Mouse (Mus musculus) limb, embryonic 13.5 days (tissue): ENCODE measurements around the gene Timeless. TPM values are rescaled to one million over a fixed set of nuclear protein-coding genes. Genes with fewer than 3 reads are reported as not detected.
"Not testable (repeated sequence)": the region's sequence is repeated elsewhere in the genome, so short reads cannot be mapped to it uniquely, and the experiment has no call there.

Experiments
- ATAC-seq: fragments of 200-750 bp; cut with Nextera tagmentation; 2 replicates; pipeline ENCODE4 v1.8.0; 2017; ENCODE audit warnings: low read depth, moderate number of reproducible peaks, moderate TSS enrichment; ENCODE audit not compliant: low FRiP score
- H3K27ac ChIP-seq: fragments of 300-500 bp; sonication (generic); 2 replicates; pipeline ENCODE4 v1.5.1; 2015; ENCODE audit warnings: inconsistent platforms, mild to moderate bottlenecking, moderate library complexity
- H3K27me3 ChIP-seq: fragments of 300-500 bp; sonication (generic); 2 replicates; pipeline ENCODE4 v1.6.1; 2015; ENCODE audit warnings: mild to moderate bottlenecking, inconsistent platforms
- H3K36me3 ChIP-seq: fragments of 300-500 bp; sonication (generic); 2 replicates; pipeline ENCODE4 v1.6.1; 2015; ENCODE audit warnings: inconsistent platforms, mild to moderate bottlenecking, moderate library complexity
- H3K4me1 ChIP-seq: fragments of 300-500 bp; sonication (generic); 2 replicates; pipeline ENCODE4 v1.6.1; 2015; ENCODE audit warnings: inconsistent platforms
- H3K4me2 ChIP-seq: fragments of 300-500 bp; sonication (generic); replicated peaks from 2 replicates; pipeline ENCODE4 v1.6.1; 2015; ENCODE audit warnings: inconsistent platforms, mild to moderate bottlenecking, moderate library complexity
- H3K4me3 ChIP-seq: fragments of 300-500 bp; sonication (generic); 2 replicates; pipeline ENCODE4 v1.5.1; 2015; ENCODE audit warnings: moderate library complexity, mild to moderate bottlenecking, inconsistent platforms
- H3K9ac ChIP-seq: fragments of 300-500 bp; sonication (generic); 2 replicates; pipeline ENCODE4 v1.6.1; 2015; ENCODE audit warnings: mild to moderate bottlenecking, inconsistent platforms
- H3K9me3 ChIP-seq: fragments of 300-500 bp; sonication (generic); 2 replicates; pipeline ENCODE4 v1.6.1; 2016; ENCODE audit warnings: inconsistent platforms
- WGBS: fragments of 180-500 bp; shearing (Covaris S2); methylation state at CpG from one replicate; pipeline ENCODE4 v1.1.7; 2015; 5-methylcytosine and 5-hydroxymethylcytosine counted together
- polyA plus RNA-seq: library from polyadenylated mRNA; unstranded; fragments of >200 nt; fragmentation: Nextera tagmentation; extraction: Ambion mirVana; gene quantifications from 2 replicates; pipeline ENCODE4 v1.2.1, GENCODE M21; 2015

The Timeless gene
- polyA plus RNA-seq, 1 experiment from 2014 or later, result 75.7 TPM

DNA sequence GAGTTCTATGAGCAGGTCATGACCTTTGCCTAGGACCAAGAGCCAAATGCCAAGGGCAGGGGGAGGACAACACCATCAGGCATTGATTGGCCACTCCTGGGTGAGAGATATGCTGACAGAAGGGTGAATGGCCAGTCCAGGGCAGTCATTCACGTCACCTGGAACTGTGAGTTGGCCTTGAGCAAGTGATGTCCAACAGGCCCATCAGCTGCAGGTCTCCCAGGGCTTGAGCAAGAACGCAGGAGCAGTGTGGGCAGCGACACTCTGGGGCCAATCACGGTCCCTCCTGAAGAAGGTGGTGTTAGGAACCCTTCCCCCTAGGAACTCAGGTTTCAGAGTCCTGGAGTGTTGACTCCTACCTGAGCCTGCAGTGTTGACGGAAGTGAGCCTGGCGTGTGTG, 30.0 kb upstream of the Timeless start:
- H3K9me3 ChIP-seq, result no peaks in the 10 kb centered on the region
- no peak overlapping the region for H3K4me3 ChIP-seq
- H3K27me3 ChIP-seq, result peaks cover 3% of the 10 kb centered on the region; the same call in 1 of the 2 replicates
- H3K36me3 ChIP-seq, result peaks cover 4% of the 10 kb centered on the region; the same call in 1 of the 2 replicates
- H3K9ac ChIP-seq, result no peak overlapping the region
- no peaks in the 10 kb centered on the region for H3K4me1 ChIP-seq
- ATAC-seq, result no peak
- no peak overlapping the region for H3K4me2 ChIP-seq
- no peak overlapping the region for H3K27ac ChIP-seq
- 61% methylated on average over 6 of the region's 6 CpGs for WGBS

DNA sequence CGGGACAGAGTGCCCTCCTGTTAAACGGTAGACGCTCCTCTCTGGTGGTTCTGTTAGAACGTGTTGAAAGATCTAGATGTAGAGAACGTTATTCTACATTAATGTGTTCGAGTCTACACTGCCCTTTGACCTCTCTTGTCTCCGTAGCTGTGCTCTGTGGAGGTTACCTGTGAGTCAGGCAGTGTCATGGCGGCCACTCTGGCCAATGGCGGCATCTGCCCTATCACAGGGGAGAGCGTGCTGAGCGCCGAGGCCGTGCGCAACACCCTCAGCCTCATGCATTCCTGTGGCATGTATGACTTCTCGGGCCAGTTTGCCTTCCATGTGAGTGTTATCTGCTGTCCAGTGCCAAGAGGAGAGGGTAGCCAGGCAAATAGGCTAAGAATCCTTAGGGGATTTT, 26.9 kb upstream of the Timeless start:
- Histone ChIP-seq H3K27me3 (no peaks in the 10 kb centered on the region), H3K9ac (no peak overlapping the region), H3K36me3 (peaks cover 17% of the 10 kb centered on the region), H3K9me3 (no peaks in the 10 kb centered on the region), H3K4me1 (no peaks in the 10 kb centered on the region), H3K27ac (no peak overlapping the region), H3K4me3 (no peak overlapping the region), H3K4me2 (no peak overlapping the region)
- ATAC-seq, result 0 out of 2 replicates have a peak, but pooled peaks have one; percentile 38
- 89% methylated on average over 15 of the region's 15 CpGs for WGBS

DNA sequence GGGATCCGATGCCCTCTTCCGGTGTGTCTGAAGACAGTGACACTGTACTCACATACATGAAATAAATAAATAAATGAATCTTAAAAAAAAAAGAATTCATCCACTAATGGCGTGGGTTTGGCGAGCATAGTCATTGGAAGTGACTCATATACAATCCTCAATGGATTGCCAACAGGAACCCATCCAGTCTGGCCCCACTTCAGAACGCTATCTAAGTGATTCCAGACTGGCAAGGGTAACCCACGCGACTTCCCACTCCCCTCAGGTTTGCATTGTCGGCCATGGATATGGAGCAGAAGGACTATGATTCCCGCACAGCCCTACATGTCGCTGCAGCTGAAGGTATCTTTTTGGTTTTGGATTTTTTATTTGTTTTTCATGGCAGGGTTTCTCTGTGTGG, 23.5 kb upstream of the Timeless start:
- no peak for ATAC-seq
- H3K4me3 ChIP-seq, result no peak overlapping the region
- H3K9me3 ChIP-seq, result no peaks in the 10 kb centered on the region
- H3K4me1 ChIP-seq, result peaks cover 12% of the 10 kb centered on the region
- H3K27ac ChIP-seq, result no peak overlapping the region
- 93% methylated on average over 10 of the region's 10 CpGs for WGBS
- H3K9ac ChIP-seq, result no peak overlapping the region
- H3K27me3 ChIP-seq, result peaks cover under 1% of the 10 kb centered on the region; the same call in 1 of the 2 replicates
- H3K36me3 ChIP-seq, result peaks cover 20% of the 10 kb centered on the region
- H3K4me2 ChIP-seq, result no peak overlapping the region

DNA sequence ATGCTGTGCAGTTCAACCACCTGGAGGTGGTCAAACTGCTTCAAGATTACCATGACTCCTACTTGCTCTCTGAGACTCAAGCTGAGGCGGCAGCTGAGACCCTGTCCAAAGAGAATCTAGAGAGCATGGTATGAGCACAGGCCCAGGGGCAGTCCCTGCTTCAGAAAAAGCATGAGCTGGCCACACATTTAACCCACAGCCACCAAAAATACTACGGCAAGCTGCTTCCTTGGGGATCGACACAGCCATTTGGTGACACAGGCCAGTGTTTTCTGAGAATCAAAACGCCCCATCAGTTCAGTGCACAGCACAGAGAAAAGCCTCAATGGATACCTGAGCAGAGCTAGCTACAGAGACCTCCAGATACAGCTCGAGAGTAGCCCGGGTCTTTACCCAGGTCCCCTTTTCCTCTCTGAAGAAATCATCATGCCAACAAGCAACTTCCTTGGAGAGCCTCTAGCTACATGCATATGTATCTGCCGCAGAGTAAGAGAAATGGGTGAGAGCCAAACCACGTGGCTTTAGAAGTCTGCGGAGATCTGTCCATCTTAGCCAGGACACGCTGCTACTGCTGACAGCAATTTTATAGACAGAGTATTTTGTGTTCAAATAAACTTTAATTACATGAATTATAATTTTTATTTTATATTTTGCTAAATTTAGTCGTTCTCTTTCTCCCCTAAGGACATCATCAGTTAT, 22.4 kb upstream of the Timeless start:
- H3K4me3 ChIP-seq, result no peak overlapping the region
- H3K27ac ChIP-seq, result no peak overlapping the region
- no peak overlapping the region for H3K9ac ChIP-seq
- no peak for ATAC-seq
- H3K27me3 ChIP-seq, result peaks cover 7% of the 10 kb centered on the region
- H3K4me1 ChIP-seq, result peaks cover 12% of the 10 kb centered on the region
- H3K36me3 ChIP-seq, result peaks cover 20% of the 10 kb centered on the region
- H3K4me2 ChIP-seq, result no peak overlapping the region
- no peaks in the 10 kb centered on the region for H3K9me3 ChIP-seq
- WGBS, result 91% methylated on average over 11 of the region's 11 CpGs

DNA sequence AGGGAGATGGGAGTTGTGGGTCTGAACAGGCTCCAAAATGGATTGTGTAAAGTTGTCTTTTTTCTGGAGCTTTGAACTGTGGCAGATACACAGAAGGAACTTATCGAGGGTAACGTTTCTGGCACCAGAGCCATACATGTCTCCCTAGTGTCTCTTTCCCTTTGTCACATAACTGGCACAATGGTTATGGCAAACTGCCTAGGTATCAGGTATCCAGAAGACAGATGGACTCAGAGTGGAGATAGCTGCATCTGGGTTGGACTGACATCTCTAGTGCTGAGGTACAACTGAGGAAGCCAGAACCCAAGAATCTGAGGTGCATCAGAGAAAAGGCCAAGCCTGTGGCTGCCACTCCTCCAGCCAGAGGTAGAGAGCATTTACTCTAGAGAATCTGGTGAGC, 21.7 kb upstream of the Timeless start:
- Histone ChIP-seq H3K27ac (no peak overlapping the region), H3K4me2 (peak overlapping the region; percentile 93), H3K9me3 (no peaks in the 10 kb centered on the region), H3K4me1 (peaks cover 12% of the 10 kb centered on the region), H3K27me3 (peaks cover 7% of the 10 kb centered on the region), H3K36me3 (peaks cover 20% of the 10 kb centered on the region), H3K4me3 (peak overlapping the region; percentile 57), H3K9ac (no peak overlapping the region)
- no peak for ATAC-seq
- 93% methylated on average over 2 of the region's 2 CpGs for WGBS

DNA sequence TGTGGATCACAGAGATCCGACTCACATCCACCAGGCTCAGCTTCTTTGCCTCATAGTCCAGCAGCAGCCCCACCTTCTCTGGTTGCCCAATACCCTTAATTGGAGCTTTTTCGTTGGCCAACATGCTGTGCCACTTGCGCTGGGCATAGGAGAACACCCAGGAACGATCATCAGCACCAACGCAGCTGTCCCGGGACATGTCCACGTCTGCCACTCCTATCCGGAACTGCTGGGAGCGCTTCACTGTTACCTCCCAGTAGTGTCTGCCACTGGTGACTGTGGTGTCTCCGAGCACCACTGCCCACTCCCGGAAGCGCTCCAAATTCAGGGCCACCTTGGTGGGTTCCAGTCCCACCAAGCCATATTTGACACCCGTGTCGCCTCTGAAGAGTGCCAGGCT, 20.9 kb upstream of the Timeless start:
- Histone ChIP-seq H3K4me3 (peak overlapping the region; percentile 57), H3K9me3 (no peaks in the 10 kb centered on the region), H3K27me3 (peaks cover 7% of the 10 kb centered on the region), H3K4me2 (peak overlapping the region; percentile 93), H3K9ac (peak overlapping the region; percentile 74), H3K36me3 (peaks cover 20% of the 10 kb centered on the region), H3K27ac (no peak overlapping the region), H3K4me1 (peaks cover 12% of the 10 kb centered on the region)
- no peak for ATAC-seq
- 28% methylated on average over 14 of the region's 14 CpGs for WGBS

DNA sequence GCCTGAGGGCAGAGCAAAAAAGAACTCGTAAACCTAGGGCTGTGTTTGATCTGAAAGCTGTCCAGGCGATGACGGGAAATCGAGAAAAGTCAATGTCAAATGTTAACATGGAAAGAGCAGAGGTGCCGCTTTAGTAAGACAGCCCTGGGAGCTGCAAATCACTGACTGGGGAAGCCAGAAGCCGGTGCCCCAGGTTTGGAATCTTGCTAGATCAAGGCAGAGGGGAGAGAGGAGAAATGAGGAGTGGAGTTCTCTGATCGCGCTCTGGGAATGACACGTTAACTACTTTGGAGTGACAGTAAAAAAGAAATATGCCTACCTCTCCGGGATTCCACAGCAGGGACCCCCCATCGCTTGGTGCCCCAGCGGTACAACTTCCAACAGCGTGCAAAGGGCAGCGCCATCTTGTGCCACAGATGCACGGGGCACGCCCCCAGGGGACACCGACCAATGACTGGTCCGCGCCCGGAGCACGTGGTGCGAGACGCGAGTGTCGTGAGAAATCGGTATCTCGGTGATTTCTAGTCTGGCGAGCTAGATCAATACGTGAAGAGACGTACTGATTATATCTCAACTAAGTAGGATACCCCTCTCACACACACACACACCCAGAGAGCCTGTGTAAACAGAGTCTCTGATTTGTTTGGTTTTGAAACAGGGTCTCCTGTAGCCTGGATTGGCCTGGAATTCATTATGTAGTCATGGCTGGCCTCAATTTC, 20.3 kb upstream of the Timeless start, which contains the start of gene Spryd4:
Gene Spryd4, minus strand, starts transcription at position 418 of the 719 bp plus-strand sequence.
- H3K4me3 ChIP-seq, result peak within 1 kb of the TSS; percentile 57
- H3K27me3 ChIP-seq, result peaks cover 7% of the 10 kb centered on the region
- H3K27ac ChIP-seq, result 0 out of 2 replicates have a peak within 1 kb of the TSS, but pooled peaks have one; percentile 8
- H3K9ac ChIP-seq, result peak within 1 kb of the TSS; percentile 74
- H3K4me2 ChIP-seq, result peak within 1 kb of the TSS; percentile 93
- H3K9me3 ChIP-seq, result no peaks in the 10 kb centered on the region
- peaks cover 12% of the 10 kb centered on the region for H3K4me1 ChIP-seq
- WGBS, result 0% methylated on average over 30 of the region's 30 CpGs
- ATAC-seq, result peak; percentile 91
- peaks cover 20% of the 10 kb centered on the region for H3K36me3 ChIP-seq

DNA sequence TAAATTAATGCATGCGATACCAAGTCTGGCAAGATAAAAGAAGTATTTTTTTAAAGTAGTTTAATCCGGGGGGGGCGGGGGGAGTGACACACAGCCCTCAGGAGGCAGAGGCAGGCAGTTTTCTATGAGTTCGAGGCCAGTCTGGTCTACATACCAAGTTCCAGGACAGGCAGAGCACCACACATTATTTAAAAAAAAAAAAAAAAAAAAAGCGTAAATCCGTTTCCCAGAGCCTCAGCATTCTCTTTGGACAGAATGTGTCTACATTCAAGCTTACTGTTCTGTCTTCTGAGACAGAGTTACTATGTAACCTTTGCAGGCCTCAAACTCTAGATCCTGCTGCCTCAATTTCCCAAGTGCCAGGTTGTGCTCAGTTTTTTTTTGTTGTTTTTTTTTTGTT, 19.7 kb upstream of the Timeless start:
- 51% methylated on average over 6 of the region's 6 CpGs for WGBS
- peak overlapping the region; percentile 74; the same call in 1 of the 2 replicates for H3K9ac ChIP-seq

DNA sequence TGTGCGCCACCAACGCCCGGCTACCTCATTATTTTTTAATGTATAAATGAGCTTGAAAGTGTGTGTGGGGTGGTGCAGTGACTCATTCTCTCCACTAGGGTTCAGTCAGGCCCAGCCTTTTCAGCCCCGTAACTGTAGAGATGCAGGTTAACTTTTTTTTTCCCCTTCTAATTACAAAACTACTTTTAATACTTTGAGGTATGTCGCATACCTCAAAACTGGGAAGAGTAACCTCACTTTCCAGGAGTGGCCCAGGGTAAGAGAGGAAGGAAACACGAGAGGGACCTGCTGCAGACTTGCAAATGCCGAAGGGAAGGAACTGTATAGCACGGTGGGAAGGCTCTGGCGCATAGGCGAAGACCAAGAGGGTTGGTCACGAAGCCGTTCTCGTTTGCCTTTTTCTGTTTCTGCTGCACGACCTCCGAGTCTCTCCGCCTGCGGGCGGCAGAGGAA, 19.0 kb upstream of the Timeless start:
- Histone ChIP-seq H3K27me3 (peaks cover 7% of the 10 kb centered on the region), H3K9me3 (no peaks in the 10 kb centered on the region), H3K4me1 (peaks cover 12% of the 10 kb centered on the region), H3K9ac (peak overlapping the region; percentile 59), H3K4me2 (peak overlapping the region; percentile 69), H3K36me3 (peaks cover 8% of the 10 kb centered on the region), H3K4me3 (peak overlapping the region; percentile 40), H3K27ac (peak overlapping the region; percentile 22; the same call in 1 of the 2 replicates)
- 2% methylated on average over 18 of the region's 18 CpGs for WGBS
- peak; percentile 42; the same call in 1 of the 2 replicates for ATAC-seq

More for the DNA sequence above, 19.7 kb upstream of the Timeless start:
- peaks cover 14% of the 10 kb centered on the region for H3K36me3 ChIP-seq
- peak overlapping the region; percentile 57 for H3K4me3 ChIP-seq
- peaks cover 12% of the 10 kb centered on the region for H3K4me1 ChIP-seq
- peak; percentile 7; the same call in 1 of the 2 replicates for ATAC-seq
- peak overlapping the region; percentile 93 for H3K4me2 ChIP-seq
- no peaks in the 10 kb centered on the region for H3K9me3 ChIP-seq
- 0 out of 2 replicates have a peak overlapping the region, but pooled peaks have one; percentile 8 for H3K27ac ChIP-seq
- peaks cover 7% of the 10 kb centered on the region for H3K27me3 ChIP-seq

DNA sequence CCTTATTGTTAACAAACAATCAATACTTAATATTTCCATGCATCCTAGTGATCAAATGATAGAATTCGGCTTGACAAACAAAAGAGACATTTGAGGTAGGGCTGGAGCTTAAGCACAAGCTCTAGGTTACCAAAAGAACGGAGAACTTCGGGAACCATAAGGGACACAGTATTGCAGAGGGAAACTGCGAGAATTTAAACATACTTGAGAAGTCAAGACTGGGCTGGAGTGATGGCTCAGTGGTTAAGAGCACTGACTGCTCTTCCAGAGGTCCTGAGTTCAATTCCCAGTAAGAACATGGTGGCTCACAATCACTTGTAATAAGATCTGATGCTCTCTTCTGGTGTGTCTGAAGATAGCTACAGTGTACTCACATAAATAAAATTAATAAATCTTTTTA, 17.8 kb upstream of the Timeless start:
- not testable (repeated sequence) for H3K4me3 ChIP-seq, H3K9ac ChIP-seq, H3K9me3 ChIP-seq, ATAC-seq, H3K27ac ChIP-seq, H3K4me2 ChIP-seq, H3K27me3 ChIP-seq, H3K36me3 ChIP-seq
- H3K4me1 ChIP-seq, result peaks cover 12% of the 10 kb centered on the region
- 85% methylated on average over 4 of the region's 4 CpGs for WGBS

DNA sequence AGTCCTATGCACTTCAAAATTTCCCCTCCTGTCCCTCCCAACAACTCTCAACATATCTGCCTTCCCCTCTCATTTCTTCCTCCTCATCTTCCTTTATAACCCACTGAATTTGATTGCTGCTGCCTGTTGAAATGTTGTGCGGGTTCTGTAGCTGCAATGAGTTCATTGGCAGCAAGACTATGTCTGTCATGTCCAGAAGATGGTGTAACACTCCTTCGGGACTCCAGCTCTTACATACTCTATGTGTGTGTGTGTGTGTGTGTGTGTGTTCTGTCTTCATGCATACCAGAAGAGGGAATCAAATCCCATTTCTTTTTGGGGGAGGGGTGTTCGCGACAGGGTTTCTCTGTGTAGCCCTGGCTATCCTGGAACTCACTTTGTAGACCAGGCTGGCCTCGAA, 16.9 kb upstream of the Timeless start:
- Histone ChIP-seq H3K27me3 (peaks cover 7% of the 10 kb centered on the region), H3K36me3 (peaks cover 3% of the 10 kb centered on the region; the same call in 1 of the 2 replicates), H3K27ac (no peak overlapping the region), H3K4me2 (no peak overlapping the region), H3K4me1 (peaks cover 12% of the 10 kb centered on the region), H3K9me3 (no peaks in the 10 kb centered on the region), H3K4me3 (no peak overlapping the region), H3K9ac (no peak overlapping the region)
- ATAC-seq, result no peak
- WGBS, result 88% methylated on average over 5 of the region's 5 CpGs
